Mouse (Mus musculus) lung, embryonic 16.5 days (tissue): Measurements from ENCODE around the gene Tenm3. TPM values are rescaled to one million over a fixed set of nuclear protein-coding genes. Genes with fewer than 3 reads are reported as not detected.
A peak's percentile ranks its signal among the peaks of the same experiment; 100 is the strongest.

ENCODE experiments used
- ATAC-seq: fragments of 200-750 bp; cut with Nextera tagmentation; 2 replicates; pipeline ENCODE4 v1.8.0; 2017; ENCODE audit warnings: low read depth, mild to moderate bottlenecking, moderate library complexity
- H3K27ac ChIP-seq: fragments of 300-500 bp; sonication (generic); 2 replicates; pipeline ENCODE4 v1.5.1; 2014; ENCODE audit warnings: mild to moderate bottlenecking, control low read depth, low read length
- H3K27me3 ChIP-seq: fragments of 300-500 bp; sonication (generic); 2 replicates; pipeline ENCODE4 v1.6.1; 2014; ENCODE audit warnings: low read depth, low read length, mixed read lengths; ENCODE audit not compliant: control insufficient read depth, insufficient read depth
- H3K36me3 ChIP-seq: fragments of 300-500 bp; sonication (generic); 2 replicates; pipeline ENCODE4 v1.6.1; 2014; ENCODE audit warnings: low read length; ENCODE audit not compliant: control insufficient read depth, insufficient read depth
- H3K4me1 ChIP-seq: fragments of 300-500 bp; sonication (generic); replicated peaks from 2 replicates; pipeline ENCODE4 v1.6.1; 2014; ENCODE audit warnings: low read length, mixed read lengths; ENCODE audit not compliant: control insufficient read depth, insufficient read depth
- H3K4me2 ChIP-seq: fragments of 300-500 bp; sonication (generic); 2 replicates; pipeline ENCODE4 v1.6.1; 2014; ENCODE audit warnings: low read depth, low read length, control low read depth
- H3K4me3 ChIP-seq: fragments of 300-500 bp; sonication (generic); 2 replicates; pipeline ENCODE4 v1.5.1; 2014; ENCODE audit warnings: mild to moderate bottlenecking, low read length, control low read depth
- H3K9ac ChIP-seq: fragments of 300-500 bp; sonication (generic); 2 replicates; pipeline ENCODE4 v1.6.1; 2014; ENCODE audit warnings: low read length, control low read depth
- H3K9me3 ChIP-seq: fragments of 300-500 bp; sonication (generic); 2 replicates; pipeline ENCODE4 v1.6.1; 2016; ENCODE audit warnings: low read length; ENCODE audit not compliant: control insufficient read depth
- WGBS: fragments of 180-500 bp; shearing (Covaris S2); extraction: QIAGEN DNeasy Blood & Tissue Kit; methylation state at CpG from one replicate; pipeline ENCODE4 v1.1.7; 2014; 5-methylcytosine and 5-hydroxymethylcytosine counted together
- polyA plus RNA-seq: library from polyadenylated mRNA; unstranded; fragments of >200 nt; fragmentation: Nextera tagmentation; extraction: Ambion mirVana; gene quantifications from 2 replicates; pipeline ENCODE4 v1.2.1, GENCODE M21; 2015

Gene Tenm3
- polyA plus RNA-seq, 1 experiment from 2014 or later = 4.1 TPM

DNA sequence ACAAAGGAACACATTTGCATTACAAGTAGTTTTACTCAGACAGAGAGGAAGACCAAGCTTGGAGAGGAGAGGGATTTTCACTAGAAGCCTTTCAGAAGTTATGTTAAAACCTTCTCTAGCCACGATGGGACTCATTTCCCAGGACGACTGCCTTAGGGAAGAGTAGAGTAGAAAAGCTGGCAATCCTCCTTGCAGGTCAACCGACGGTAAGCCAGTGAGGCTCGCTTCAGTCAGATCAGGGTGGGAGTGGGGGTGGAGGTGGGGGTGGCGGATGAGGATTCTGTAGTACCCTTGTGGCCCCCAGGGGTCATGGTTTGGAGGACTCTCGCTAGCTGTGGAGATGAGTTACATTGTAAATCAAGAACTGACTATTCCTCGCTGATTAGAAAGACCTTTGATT lies 264.6 kb downstream of the Tenm3 start:
- H3K27me3 ChIP-seq = peaks cover 2% of the 10 kb centered on the region; the same call in 1 of the 2 replicates
- no peaks in the 10 kb centered on the region for H3K4me1 ChIP-seq
- H3K9ac ChIP-seq = no peak overlapping the region
- no peak for ATAC-seq
- H3K9me3 ChIP-seq = no peaks in the 10 kb centered on the region
- no peaks in the 10 kb centered on the region for H3K36me3 ChIP-seq
- no peak overlapping the region for H3K27ac ChIP-seq
- 20% methylated on average over 8 of the region's 8 CpGs for WGBS
- H3K4me2 ChIP-seq = no peak overlapping the region
- no peak overlapping the region for H3K4me3 ChIP-seq

DNA sequence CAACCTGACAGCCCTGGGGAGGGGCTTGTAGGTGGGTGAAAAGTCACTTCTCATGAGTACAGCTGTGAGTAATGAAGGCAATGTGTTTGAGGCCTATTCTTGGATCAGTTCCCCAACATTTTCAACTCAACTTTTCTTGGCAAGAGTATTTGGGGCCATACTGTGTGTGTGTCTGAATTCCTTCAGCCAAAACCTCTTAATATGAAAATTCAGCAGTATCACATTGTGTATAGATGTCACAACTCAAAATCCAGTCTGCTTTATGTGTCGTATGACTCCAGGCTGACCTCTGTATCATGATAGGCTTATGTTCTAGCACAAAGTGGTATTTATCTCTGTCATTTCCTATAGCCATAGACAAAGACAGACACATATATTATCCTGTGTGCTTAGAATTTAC lies 270.8 kb downstream of the Tenm3 start:
- 44% methylated on average over 1 of the region's 1 CpGs for WGBS
- H3K27me3 ChIP-seq = peaks cover under 1% of the 10 kb centered on the region; the same call in 1 of the 2 replicates
- H3K9me3 ChIP-seq = no peaks in the 10 kb centered on the region
- no peaks in the 10 kb centered on the region for H3K36me3 ChIP-seq
- H3K4me1 ChIP-seq = peaks cover under 1% of the 10 kb centered on the region; the same call in 1 of the 2 replicates
- no peak overlapping the region for H3K27ac ChIP-seq
- H3K9ac ChIP-seq = no peak overlapping the region
- peak; percentile 80 for ATAC-seq
- H3K4me3 ChIP-seq = no peak overlapping the region
- H3K4me2 ChIP-seq = no peak overlapping the region

DNA sequence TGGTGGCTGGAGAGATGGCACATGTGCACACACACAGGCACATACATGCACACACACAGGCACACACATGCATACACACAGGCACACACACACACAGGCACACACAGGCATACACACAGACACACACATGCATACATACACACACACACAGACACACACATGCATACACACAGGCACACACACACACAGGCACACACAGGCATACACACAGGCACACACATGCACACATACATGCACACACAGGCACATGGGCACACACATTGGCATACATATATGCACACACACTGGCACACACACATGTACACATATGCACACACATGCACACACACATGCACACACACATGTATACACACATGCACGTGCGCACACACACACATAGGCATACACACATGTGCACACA lies 271.4 kb downstream of the Tenm3 start:
- Histone ChIP-seq H3K9me3 (no peaks in the 10 kb centered on the region), H3K9ac (no peak overlapping the region), H3K27me3 (no peaks in the 10 kb centered on the region), H3K4me1 (peaks cover 2% of the 10 kb centered on the region; the same call in 1 of the 2 replicates), H3K36me3 (no peaks in the 10 kb centered on the region), H3K4me2 (no peak overlapping the region), H3K27ac (no peak overlapping the region), H3K4me3 (no peak overlapping the region)
- 91% methylated on average over 2 of the region's 2 CpGs for WGBS
- ATAC-seq = no peak

DNA sequence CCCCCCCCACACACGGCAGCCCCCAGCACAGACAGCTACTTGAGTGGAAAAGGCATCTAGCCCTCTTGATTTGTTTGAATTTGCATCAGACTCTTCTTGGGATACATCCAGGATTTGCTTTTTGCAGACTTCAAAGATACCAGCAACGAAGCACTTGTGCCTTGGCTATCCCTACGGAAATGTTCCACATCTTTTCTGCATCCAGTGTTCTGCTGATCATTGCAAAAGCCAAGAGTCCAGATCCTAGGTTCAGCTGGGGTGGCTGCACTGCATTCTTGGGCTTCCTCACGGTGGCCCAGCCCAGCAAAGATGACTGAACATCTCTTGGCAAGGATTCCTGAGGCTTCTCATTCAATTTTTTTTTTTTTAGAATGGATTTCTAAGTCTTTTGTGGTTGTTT lies 275.1 kb downstream of the Tenm3 start:
- Histone ChIP-seq H3K4me2 (no peak overlapping the region), H3K36me3 (no peaks in the 10 kb centered on the region), H3K27ac (no peak overlapping the region), H3K4me3 (no peak overlapping the region), H3K9ac (no peak overlapping the region), H3K27me3 (no peaks in the 10 kb centered on the region), H3K9me3 (no peaks in the 10 kb centered on the region), H3K4me1 (peaks cover 2% of the 10 kb centered on the region; the same call in 1 of the 2 replicates)
- 23% methylated on average over 4 of the region's 4 CpGs for WGBS
- ATAC-seq = no peak

DNA sequence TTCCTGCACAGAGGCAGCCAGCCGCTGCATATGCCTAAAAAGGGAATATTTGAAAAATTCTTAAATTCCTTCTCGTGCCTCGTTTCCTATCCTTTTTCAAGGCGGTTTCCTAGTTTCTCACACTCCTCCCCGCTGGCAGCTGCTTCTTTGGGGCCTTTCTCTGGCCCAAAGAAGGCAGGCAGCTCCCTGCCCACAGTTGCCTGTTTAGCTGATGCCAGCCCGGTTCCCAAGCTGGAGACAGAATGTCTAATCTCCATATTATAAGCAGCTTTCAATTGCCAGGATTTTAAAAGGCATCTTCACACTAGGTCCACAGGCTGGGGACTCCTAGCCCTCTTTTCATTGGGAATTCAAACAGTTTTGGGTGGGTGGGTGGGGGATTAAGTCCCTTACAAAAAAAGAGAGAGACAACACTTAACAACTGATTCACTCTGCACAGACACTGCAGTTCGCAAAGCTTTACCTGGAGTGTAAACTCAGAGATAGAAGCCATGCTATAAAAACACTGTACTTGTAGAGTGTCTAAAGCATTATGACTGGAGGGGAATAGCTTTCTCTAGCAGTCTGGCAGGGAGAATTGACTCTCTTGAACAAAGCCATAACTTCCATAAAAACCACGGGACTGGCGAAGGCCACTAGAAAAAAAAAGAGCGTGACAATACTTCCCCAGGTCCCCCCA lies 275.7 kb downstream of the Tenm3 start:
- Histone ChIP-seq H3K27me3 (no peaks in the 10 kb centered on the region), H3K27ac (no peak overlapping the region), H3K36me3 (no peaks in the 10 kb centered on the region), H3K4me3 (no peak overlapping the region), H3K4me2 (no peak overlapping the region), H3K9ac (no peak overlapping the region), H3K9me3 (no peaks in the 10 kb centered on the region), H3K4me1 (peaks cover 2% of the 10 kb centered on the region; the same call in 1 of the 2 replicates)
- no peak for ATAC-seq
- 52% methylated on average over 10 of the region's 10 CpGs for whole genome bisulfite sequencing

DNA sequence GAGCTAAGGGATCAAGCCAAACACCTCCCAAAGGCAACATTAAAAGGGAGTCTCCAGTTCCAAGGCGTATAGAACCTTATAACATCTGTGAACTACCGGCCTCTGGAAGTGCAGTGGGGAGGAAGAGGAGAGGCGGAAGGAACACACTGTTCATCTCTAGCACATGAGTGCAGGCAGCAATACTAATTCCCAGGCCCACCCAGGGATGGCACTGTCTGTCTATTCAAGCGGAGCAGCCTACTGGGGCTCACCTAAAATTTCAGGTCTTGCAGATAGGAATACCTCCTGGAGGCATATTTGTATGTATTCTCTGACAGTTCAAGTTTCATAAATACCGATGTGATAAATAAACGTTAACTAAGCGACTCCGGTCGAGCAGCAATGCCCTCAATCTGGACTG lies 283.5 kb downstream of the Tenm3 start:
- H3K27ac ChIP-seq = no peak overlapping the region
- H3K4me2 ChIP-seq = no peak overlapping the region
- H3K36me3 ChIP-seq = no peaks in the 10 kb centered on the region
- no peak for ATAC-seq
- H3K9ac ChIP-seq = no peak overlapping the region
- no peak overlapping the region for H3K4me3 ChIP-seq
- peaks cover 14% of the 10 kb centered on the region for H3K27me3 ChIP-seq
- no peaks in the 10 kb centered on the region for H3K4me1 ChIP-seq
- WGBS = 70% methylated on average over 9 of the region's 9 CpGs
- H3K9me3 ChIP-seq = no peaks in the 10 kb centered on the region

DNA sequence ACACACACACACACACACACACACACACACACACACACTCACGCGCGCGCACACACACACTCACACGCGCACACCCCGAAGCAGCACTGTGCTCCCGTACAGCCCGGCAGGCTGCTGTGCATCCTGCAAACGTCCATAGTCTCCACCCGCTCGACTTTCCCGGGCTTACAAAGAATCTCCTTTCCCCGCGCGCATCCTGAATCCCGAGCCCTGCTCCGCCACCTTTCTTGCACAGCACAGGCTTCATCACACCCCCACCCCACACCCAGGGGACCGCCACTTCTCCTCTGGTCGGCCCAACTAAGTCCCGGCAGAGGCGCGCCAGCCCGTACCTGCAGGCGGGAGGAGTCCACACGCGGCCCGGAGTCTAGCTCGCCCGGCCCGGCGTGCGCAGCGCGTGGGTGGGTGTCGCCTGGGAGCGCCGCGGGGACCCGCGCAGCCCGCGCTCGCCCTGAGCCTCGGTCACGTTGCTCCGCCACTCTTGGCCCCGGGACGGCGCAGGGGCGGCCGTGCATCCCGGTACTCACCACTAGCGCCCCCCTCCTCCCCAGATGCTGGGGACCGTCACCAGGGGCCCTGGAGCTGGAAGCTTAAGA lies 288.1 kb downstream of the Tenm3 start:
- Histone ChIP-seq H3K9me3 (no peaks in the 10 kb centered on the region), H3K4me3 (peak overlapping the region; percentile 73), H3K9ac (peak overlapping the region; percentile 70), H3K36me3 (no peaks in the 10 kb centered on the region), H3K4me1 (no peaks in the 10 kb centered on the region; the same call in 1 of the 2 replicates), H3K4me2 (peak overlapping the region; percentile 98), H3K27me3 (peaks cover 22% of the 10 kb centered on the region), H3K27ac (no peak overlapping the region)
- WGBS = under 1% methylated on average over 48 of the region's 55 CpGs
- peak; percentile 79 for ATAC-seq

DNA sequence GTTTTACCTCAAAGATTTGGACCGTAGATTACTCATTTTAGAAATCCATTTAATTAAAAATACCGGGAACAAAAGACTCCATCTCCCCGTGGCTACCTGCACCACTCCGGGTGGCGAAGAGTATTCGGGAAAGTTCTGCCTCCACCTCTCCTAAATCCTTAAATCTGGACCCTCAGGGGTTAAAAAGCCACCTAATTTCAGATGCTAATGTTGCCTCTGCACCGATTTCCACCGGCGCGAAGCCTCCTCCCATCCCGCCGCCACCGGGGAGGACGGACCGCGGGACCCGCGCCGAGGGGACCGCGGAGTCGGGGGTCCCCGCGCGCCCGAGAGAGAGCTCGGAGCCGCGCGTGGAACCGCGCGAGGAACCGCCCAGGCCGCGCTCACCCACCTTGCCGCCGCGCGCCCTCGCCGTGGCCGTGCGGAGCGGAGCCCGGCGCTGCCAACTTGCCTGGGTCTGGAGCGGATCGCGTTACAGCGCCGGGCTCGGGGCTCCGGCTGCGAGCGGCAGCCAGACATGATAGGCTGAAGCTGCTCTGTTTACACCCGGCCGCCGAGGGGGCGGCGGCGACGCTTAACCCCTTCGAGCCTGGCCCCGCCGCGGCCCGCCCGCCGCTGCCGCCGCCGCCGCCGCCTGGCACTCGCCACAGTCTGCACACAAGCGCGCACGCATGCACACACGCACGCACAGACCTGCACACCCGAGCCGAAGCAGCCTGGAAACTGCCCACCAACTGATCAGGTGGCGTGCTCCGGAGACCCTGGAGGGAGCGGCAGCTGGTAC lies 288.8 kb downstream of the Tenm3 start:
- Histone ChIP-seq H3K9ac (peak overlapping the region; percentile 70), H3K9me3 (no peaks in the 10 kb centered on the region), H3K27ac (no peak overlapping the region), H3K27me3 (peaks cover 22% of the 10 kb centered on the region), H3K4me1 (no peaks in the 10 kb centered on the region; the same call in 1 of the 2 replicates), H3K36me3 (no peaks in the 10 kb centered on the region), H3K4me2 (peak overlapping the region; percentile 98), H3K4me3 (peak overlapping the region; percentile 73)
- peak; percentile 98 for ATAC-seq
- under 1% methylated on average over 80 of the region's 86 CpGs for WGBS

DNA sequence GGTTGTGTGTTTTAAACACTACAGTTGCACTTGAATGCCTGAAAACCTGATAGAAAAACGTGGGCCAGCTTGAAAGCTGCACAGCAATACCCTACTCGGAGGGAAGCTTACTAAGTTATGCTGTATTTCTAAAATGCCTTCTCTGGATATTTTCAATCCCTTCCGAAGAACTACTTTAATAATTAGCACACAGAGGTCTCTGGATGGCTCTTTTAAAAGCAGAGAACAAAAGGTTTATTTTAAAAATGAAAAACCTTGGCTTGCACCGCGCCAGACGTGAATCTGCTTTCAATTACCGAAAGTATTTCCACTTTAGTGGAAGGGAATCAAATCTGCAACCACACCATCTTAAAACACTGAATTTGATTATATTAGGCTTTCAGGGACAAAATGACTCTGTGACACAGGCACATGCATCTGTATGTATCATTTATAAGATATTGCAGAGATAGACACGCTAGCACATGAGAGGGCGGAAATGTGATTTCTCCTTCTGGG lies 289.9 kb downstream of the Tenm3 start:
- Histone ChIP-seq H3K9me3 (no peaks in the 10 kb centered on the region), H3K9ac (peak overlapping the region; percentile 23; the same call in 1 of the 2 replicates), H3K4me1 (no peaks in the 10 kb centered on the region; the same call in 1 of the 2 replicates), H3K4me2 (peak overlapping the region; percentile 98), H3K27ac (no peak overlapping the region), H3K27me3 (peaks cover 22% of the 10 kb centered on the region), H3K4me3 (peak overlapping the region; percentile 73), H3K36me3 (no peaks in the 10 kb centered on the region)
- ATAC-seq = no peak
- WGBS = 6% methylated on average over 9 of the region's 9 CpGs
